Mouse (Mus musculus) neural tube, embryonic 13.5 days (tissue): ENCODE measurements at regions not wholly inside any gene's neighbourhood (a gene's known extent, or its start where the extent isn't known, plus 50 kb on each side); places are given as distances from the start of the nearest gene placed in this dataset.
A peak's percentile ranks its signal among the peaks of the same experiment; 100 is the strongest.
"Not testable (repeated sequence)": the region's sequence is repeated elsewhere in the genome, so short reads cannot be mapped to it uniquely, and the experiment has no call there.

ENCODE experiments used
- ATAC-seq: fragments of 200-750 bp; cut with Nextera tagmentation; 2 replicates; pipeline ENCODE4 v1.8.0; 2017; ENCODE audit warnings: low read depth, mild to moderate bottlenecking, moderate TSS enrichment, moderate library complexity
- H3K27ac ChIP-seq: fragments of 300-500 bp; sonication (generic); replicated peaks from 2 replicates; pipeline ENCODE4 v1.5.1; 2015; ENCODE audit warnings: moderate library complexity, mild to moderate bottlenecking, inconsistent platforms
- H3K27me3 ChIP-seq: fragments of 300-500 bp; sonication (generic); 2 replicates; pipeline ENCODE4 v1.6.1; 2015; ENCODE audit warnings: mild to moderate bottlenecking, inconsistent platforms
- H3K36me3 ChIP-seq: fragments of 300-500 bp; sonication (generic); 2 replicates; pipeline ENCODE4 v1.6.1; 2015; ENCODE audit warnings: mild to moderate bottlenecking, inconsistent platforms
- H3K4me1 ChIP-seq: fragments of 300-500 bp; sonication (generic); replicated peaks from 2 replicates; pipeline ENCODE4 v1.6.1; 2015; ENCODE audit warnings: inconsistent platforms
- H3K4me2 ChIP-seq: fragments of 300-500 bp; sonication (generic); 2 replicates; pipeline ENCODE4 v1.6.1; 2015; ENCODE audit warnings: inconsistent platforms, mild to moderate bottlenecking, moderate library complexity
- H3K4me3 ChIP-seq: fragments of 300-500 bp; sonication (generic); 2 replicates; pipeline ENCODE4 v1.5.1; 2015; ENCODE audit warnings: mild to moderate bottlenecking, inconsistent platforms
- H3K9ac ChIP-seq: fragments of 300-500 bp; sonication (generic); 2 replicates; pipeline ENCODE4 v1.6.1; 2015; ENCODE audit warnings: moderate library complexity, mild to moderate bottlenecking, inconsistent platforms
- H3K9me3 ChIP-seq: fragments of 300-500 bp; sonication (generic); 2 replicates; pipeline ENCODE4 v1.6.1; 2016; ENCODE audit warnings: inconsistent platforms
- WGBS: fragments of 180-500 bp; shearing (Covaris S2); methylation state at CpG from one replicate; pipeline ENCODE4 v1.1.7; 2015; 5-methylcytosine and 5-hydroxymethylcytosine counted together

- no peaks in the 10 kb centered on the region for H3K9me3 ChIP-seq
- H3K4me2 ChIP-seq = no peak overlapping the region
- no peaks in the 10 kb centered on the region for H3K4me1 ChIP-seq
- H3K9ac ChIP-seq = no peak overlapping the region
- no peaks in the 10 kb centered on the region for H3K27me3 ChIP-seq
- no peaks in the 10 kb centered on the region for H3K36me3 ChIP-seq
- no peak for ATAC-seq
- no peak overlapping the region for H3K27ac ChIP-seq
- no peak overlapping the region for H3K4me3 ChIP-seq
Observed at GRCm38 (mm10) chr6:25101761-25102160, 145.7 kb upstream of the Tmem229a start.

GRCm38 (mm10) chr6:25087167-25087566 is 131.1 kb upstream of the Tmem229a start:
- Histone ChIP-seq H3K4me3 (no peak overlapping the region), H3K36me3 (no peaks in the 10 kb centered on the region), H3K27me3 (no peaks in the 10 kb centered on the region), H3K9me3 (no peaks in the 10 kb centered on the region), H3K9ac (no peak overlapping the region), H3K4me2 (no peak overlapping the region), H3K27ac (no peak overlapping the region), H3K4me1 (no peaks in the 10 kb centered on the region)
- 79% methylated on average over 1 of the region's 1 CpGs for WGBS
- no peak for ATAC-seq

- H3K4me1 ChIP-seq = no peaks in the 10 kb centered on the region
- H3K27me3 ChIP-seq = no peaks in the 10 kb centered on the region
- no peak overlapping the region for H3K4me3 ChIP-seq
- H3K9ac ChIP-seq = no peak overlapping the region
- H3K36me3 ChIP-seq = no peaks in the 10 kb centered on the region
- ATAC-seq = no peak
- no peak overlapping the region for H3K4me2 ChIP-seq
- no peaks in the 10 kb centered on the region for H3K9me3 ChIP-seq
- no peak overlapping the region for H3K27ac ChIP-seq
- WGBS = 70% methylated on average over 2 of the region's 2 CpGs
Observed at GRCm38 (mm10) chr6:25085871-25086270, 129.8 kb upstream of the Tmem229a start.

GRCm38 (mm10) chr6:25085296-25085695 is 129.2 kb upstream of the Tmem229a start:
- ATAC-seq = not testable (repeated sequence)
- WGBS = 53% methylated on average over 4 of the region's 4 CpGs

DNA sequence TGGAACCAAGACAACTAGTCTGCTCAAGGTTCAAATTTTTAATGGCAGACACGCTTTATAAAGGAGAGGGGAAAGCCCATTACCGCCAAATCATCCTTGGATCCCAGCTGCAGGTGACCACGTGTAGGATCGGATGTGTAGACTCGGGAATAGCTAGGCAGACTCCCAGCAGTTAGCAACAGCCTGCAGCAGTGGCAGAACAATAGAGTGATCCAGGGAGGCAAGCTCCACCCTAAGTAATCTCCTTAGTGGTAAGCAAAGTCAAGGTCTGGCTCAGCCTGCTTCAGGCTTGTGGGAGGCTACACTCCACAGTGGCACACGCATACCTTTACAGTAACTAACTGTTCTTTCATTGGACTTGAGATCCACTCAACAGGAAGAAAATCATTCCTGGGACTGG is 109.8 kb upstream of the Tmem229a start:
- H3K9me3 ChIP-seq = no peaks in the 10 kb centered on the region
- no peaks in the 10 kb centered on the region for H3K4me1 ChIP-seq
- no peak overlapping the region for H3K4me2 ChIP-seq
- no peak overlapping the region for H3K4me3 ChIP-seq
- H3K27me3 ChIP-seq = no peaks in the 10 kb centered on the region
- H3K36me3 ChIP-seq = no peaks in the 10 kb centered on the region
- 58% methylated on average over 6 of the region's 6 CpGs for WGBS
- ATAC-seq = no peak
- H3K9ac ChIP-seq = no peak overlapping the region
- H3K27ac ChIP-seq = no peak overlapping the region

More at GRCm38 (mm10) chr6:25085296-25085695, 129.2 kb upstream of the Tmem229a start:
- H3K9me3 ChIP-seq, H3K4me2 ChIP-seq, H3K36me3 ChIP-seq, H3K4me1 ChIP-seq, H3K27ac ChIP-seq, H3K9ac ChIP-seq, H3K27me3 ChIP-seq, H3K4me3 ChIP-seq: not testable (repeated sequence)

GRCm38 (mm10) chr6:25032878-25033509 is 76.9 kb upstream of the Tmem229a start:
- ATAC-seq = no peak
- Histone ChIP-seq H3K4me2 (no peak overlapping the region), H3K27me3 (no peaks in the 10 kb centered on the region), H3K4me1 (no peaks in the 10 kb centered on the region), H3K36me3 (no peaks in the 10 kb centered on the region), H3K4me3 (no peak overlapping the region), H3K9ac (no peak overlapping the region), H3K27ac (no peak overlapping the region), H3K9me3 (no peaks in the 10 kb centered on the region)
- 70% methylated on average over 2 of the region's 2 CpGs for WGBS

- Histone ChIP-seq H3K27me3 (no peaks in the 10 kb centered on the region), H3K9ac (no peak overlapping the region), H3K9me3 (no peaks in the 10 kb centered on the region), H3K36me3 (no peaks in the 10 kb centered on the region), H3K4me3 (no peak overlapping the region), H3K4me2 (no peak overlapping the region), H3K27ac (no peak overlapping the region), H3K4me1 (no peaks in the 10 kb centered on the region)
- ATAC-seq = no peak
- 83% methylated on average over 3 of the region's 3 CpGs for WGBS
Observed at GRCm38 (mm10) chr6:25026953-25027352, 70.9 kb upstream of the Tmem229a start.

- Histone ChIP-seq H3K27me3 (no peaks in the 10 kb centered on the region), H3K9ac (no peak overlapping the region), H3K4me1 (no peaks in the 10 kb centered on the region), H3K4me3 (no peak overlapping the region), H3K27ac (no peak overlapping the region), H3K9me3 (no peaks in the 10 kb centered on the region), H3K36me3 (no peaks in the 10 kb centered on the region), H3K4me2 (no peak overlapping the region)
- no peak for ATAC-seq
- WGBS = 29% methylated on average over 2 of the region's 2 CpGs
Observed at GRCm38 (mm10) chr6:25020005-25020772, 64.1 kb upstream of the Tmem229a start.

- Histone ChIP-seq H3K9ac (no peak overlapping the region), H3K4me3 (no peak overlapping the region), H3K27me3 (no peaks in the 10 kb centered on the region), H3K4me2 (0 out of 2 replicates have a peak overlapping the region, but pooled peaks have one; percentile 9), H3K4me1 (peaks cover 15% of the 10 kb centered on the region), H3K27ac (peak overlapping the region; percentile 52), H3K36me3 (no peaks in the 10 kb centered on the region), H3K9me3 (no peaks in the 10 kb centered on the region)
- ATAC-seq = peak; percentile 63
- 19% methylated on average over 3 of the region's 3 CpGs for WGBS
Observed at GRCm38 (mm10) chr6:25013288-25013606, 57.1 kb upstream of the Tmem229a start.

DNA sequence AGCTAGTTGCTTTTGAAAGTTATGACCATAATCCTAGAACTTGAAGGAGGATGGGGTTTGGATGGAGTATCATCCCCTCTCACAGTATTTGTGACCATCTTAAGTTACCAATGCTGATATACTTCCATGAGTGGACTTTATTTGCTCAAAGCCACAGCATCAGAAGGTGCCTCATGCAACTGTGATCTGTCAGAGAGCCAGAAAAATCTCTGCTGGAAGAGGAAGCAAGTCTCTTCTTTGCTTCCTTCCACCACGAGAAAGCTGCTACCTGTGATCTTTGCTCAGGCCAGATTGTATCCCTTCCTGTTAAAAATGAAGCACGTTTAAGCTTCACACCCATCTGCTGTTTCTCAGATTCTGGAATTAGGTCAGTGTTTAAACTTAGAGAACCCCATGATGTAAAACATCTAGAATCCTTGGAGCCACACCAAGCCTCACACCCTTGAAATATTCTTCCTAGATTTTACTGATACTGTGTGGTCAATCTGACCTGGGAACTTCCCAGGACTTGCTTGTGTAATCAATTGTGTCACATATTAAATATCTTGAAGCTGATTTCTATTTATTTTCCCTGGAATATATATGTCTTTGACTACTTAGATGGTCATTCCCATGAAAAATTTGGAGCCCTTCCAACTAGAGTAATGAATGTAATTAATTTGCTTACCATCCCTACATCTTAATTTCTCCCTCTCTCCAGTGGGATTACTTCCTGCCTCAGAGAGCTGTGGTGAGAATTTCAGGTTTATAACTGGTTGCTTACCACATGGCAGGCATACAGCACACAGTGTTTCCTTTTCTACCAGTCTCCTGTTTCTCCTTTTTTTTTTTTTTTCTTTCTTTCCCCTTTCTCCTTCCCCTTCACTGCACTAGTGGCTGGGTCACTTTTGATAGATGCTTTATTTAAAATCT is 56.5 kb upstream of the Tmem229a start:
- H3K36me3 ChIP-seq = no peaks in the 10 kb centered on the region
- peak overlapping the region; percentile 52 for H3K27ac ChIP-seq
- H3K4me1 ChIP-seq = peaks cover 15% of the 10 kb centered on the region
- no peaks in the 10 kb centered on the region for H3K27me3 ChIP-seq
- peak; percentile 59; the same call in 1 of the 2 replicates for ATAC-seq
- WGBS = 66% methylated on average over 2 of the region's 2 CpGs
- 0 out of 2 replicates have a peak overlapping the region, but pooled peaks have one; percentile 9 for H3K4me2 ChIP-seq
- no peak overlapping the region for H3K4me3 ChIP-seq
- no peaks in the 10 kb centered on the region for H3K9me3 ChIP-seq
- no peak overlapping the region for H3K9ac ChIP-seq

DNA sequence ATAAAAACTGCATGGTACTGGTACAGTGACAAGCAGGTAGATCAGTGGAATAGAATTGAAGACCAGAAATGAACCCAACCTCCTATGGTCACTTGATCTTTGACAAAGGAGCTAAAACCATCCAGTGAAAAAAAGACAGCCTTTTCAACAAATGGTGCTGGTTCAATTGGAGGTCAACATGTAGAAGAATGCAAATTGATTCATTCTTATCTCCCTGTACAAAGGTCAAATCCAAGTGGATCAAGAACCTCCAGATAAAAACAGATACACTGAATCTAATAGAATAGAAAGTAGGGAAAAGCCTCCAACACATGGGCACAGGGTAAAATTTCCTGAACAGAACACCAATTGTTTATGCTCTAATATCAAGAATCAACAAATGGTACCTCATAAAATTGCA is 52.8 kb upstream of the Tmem229a start:
- ATAC-seq, H3K36me3 ChIP-seq, H3K9me3 ChIP-seq, H3K4me2 ChIP-seq, H3K9ac ChIP-seq, H3K4me3 ChIP-seq, H3K27ac ChIP-seq, H3K27me3 ChIP-seq: not testable (repeated sequence)
- H3K4me1 ChIP-seq = peaks cover 15% of the 10 kb centered on the region
